Mouse (Mus musculus) adrenal gland, postnatal 36 days (tissue): ENCODE measurements around the gene Btbd8. TPM values are rescaled to one million over a fixed set of nuclear protein-coding genes. Genes with fewer than 3 reads are reported as not detected.

Source experiments
- DNase-seq, 2 experiments: peaks; one replicate each; pipeline ENCODE4 v3.0.0; 2021; ENCODE audit warnings: mixed read lengths in 1 of 2
- total RNA-seq, 2 experiments: library from RNA; stranded (reverse); gene quantifications; 2 replicates each; pipeline ENCODE4 v1.2.3; 2021

Btbd8 gene
- total RNA-seq, 2 experiments from 2014 or later, result 5.3 to 7.0 TPM

- DNase-seq, result no peak
These were observed 78.3 kb downstream of the Btbd8 start for GRCm38 (mm10) chr5:107516087-107516486.

- DNase-seq, result no peak
These were observed 80.8 kb downstream of the Btbd8 start for GRCm38 (mm10) chr5:107518602-107519001.

- no peak for DNase-seq
These were observed 83.6 kb downstream of the Btbd8 start for GRCm38 (mm10) chr5:107521386-107521785.

- peak in 1 of 2 experiments; percentile 8 for DNase-seq
These were observed 84.1 kb downstream of the Btbd8 start for GRCm38 (mm10) chr5:107521897-107522296.

GRCm38 (mm10) chr5:107524281-107524680 is 86.5 kb downstream of the Btbd8 start:
- DNase-seq, result no peak

GRCm38 (mm10) chr5:107528856-107529255 is 91.1 kb downstream of the Btbd8 start:
- no peak for DNase-seq

- no peak for DNase-seq
These were observed 95.8 kb downstream of the Btbd8 start for GRCm38 (mm10) chr5:107533590-107533989.

- DNase-seq, result no peak
These were observed 96.8 kb downstream of the Btbd8 start, which contains the start of gene 1700028K03Rik for GRCm38 (mm10) chr5:107534581-107534980. TSS of gene 1700028K03Rik (plus strand) at chr5:107534709.

GRCm38 (mm10) chr5:107541696-107542095 is 103.9 kb downstream of the Btbd8 start:
- DNase-seq, result no peak

- no peak for DNase-seq
These were observed 108.1 kb downstream of the Btbd8 start for GRCm38 (mm10) chr5:107545927-107546326.

- no peak for DNase-seq
These were observed 110.2 kb downstream of the Btbd8 start for GRCm38 (mm10) chr5:107547955-107548354.

- DNase-seq, result no peak
These were observed 110.6 kb downstream of the Btbd8 start for GRCm38 (mm10) chr5:107548444-107548843.

GRCm38 (mm10) chr5:107554336-107554735 is 116.5 kb downstream of the Btbd8 start:
- no peak for DNase-seq

- no peak for DNase-seq
These were observed 119.2 kb downstream of the Btbd8 start for GRCm38 (mm10) chr5:107556969-107557368.

Other genes with a start within 250 kb of the Btbd8 start
- 100 to 1,000 TPM; 233 to 271 TPM for gene Tgfbr3, start 148.4 kb upstream of the Btbd8 start, total RNA-seq
- 1 to 10 TPM; 2.3 to 2.4 TPM for gene Brdt, start 106.8 kb upstream of the Btbd8 start, total RNA-seq
- gene Ephx4, start 35.3 kb upstream of the Btbd8 start, total RNA-seq, result 1 to 10 TPM in 1 of 2 experiments, under 1 TPM in 1; 0.63 to 2.2 TPM
- not detected for gene Lpcat2b, start 6.4 kb upstream of the Btbd8 start, total RNA-seq
- gene Gm42669, start 69.6 kb downstream of the Btbd8 start, total RNA-seq, result not detected
- under 1 TPM in 1 of 2 experiments, not detected in 1; 0.07 TPM for gene 1700028K03Rik, start 96.7 kb downstream of the Btbd8 start, total RNA-seq
- gene Rpap2, start 159.4 kb downstream of the Btbd8 start, total RNA-seq, result 10 to 100 TPM; 14.2 to 15.8 TPM
- 10 to 100 TPM in 1 of 2 experiments, 1 to 10 TPM in 1; 6.9 to 11.3 TPM for gene Glmn, start 159.9 kb downstream of the Btbd8 start, total RNA-seq